Mouse (Mus musculus): ENCODE results near the gene Prr5. TPM values are rescaled to one million over a fixed set of nuclear protein-coding genes. Genes with fewer than 3 reads are reported as not detected.

The Prr5 gene
- polyA plus RNA-seq, 1 experiment from 2014 or later: 65.4 TPM

DNA sequence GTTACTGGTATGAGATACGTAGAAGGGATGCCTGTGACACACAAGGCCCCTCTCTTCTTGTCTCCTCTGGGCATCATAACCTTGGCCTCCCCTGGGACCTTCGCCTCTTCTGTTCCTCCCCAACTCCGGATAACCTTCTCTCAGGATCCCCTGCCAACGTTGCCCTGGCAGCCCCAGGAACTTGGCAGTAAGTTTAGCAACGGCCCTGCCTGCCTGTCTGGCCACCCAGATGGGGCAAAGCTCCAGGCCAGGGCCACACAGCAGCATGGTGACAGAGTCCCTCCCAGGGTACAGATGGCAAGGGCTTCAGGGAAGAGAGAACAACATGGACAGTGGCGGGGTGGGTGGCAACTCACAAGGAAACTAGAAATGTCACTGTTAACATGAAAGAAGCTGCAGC is 60.3 kb downstream of the Prr5 start:
- Histone ChIP-seq H3K9me3 (no peaks in the 10 kb centered on the region), H3K4me1 (replicated peaks) (peaks cover 20% of the 10 kb centered on the region), H3K4me3 (replicated peaks) (no peak overlapping the region), H3K27me3 (replicated peaks) (no peaks in the 10 kb centered on the region), H3K9ac (no peak overlapping the region), H3K27ac (no peak overlapping the region), H3K4me2 (replicated peaks) (no peak overlapping the region), H3K36me3 (no peaks in the 10 kb centered on the region)
- 85% methylated on average over 6 of the region's 6 CpGs for WGBS
- no peak for ATAC-seq

DNA sequence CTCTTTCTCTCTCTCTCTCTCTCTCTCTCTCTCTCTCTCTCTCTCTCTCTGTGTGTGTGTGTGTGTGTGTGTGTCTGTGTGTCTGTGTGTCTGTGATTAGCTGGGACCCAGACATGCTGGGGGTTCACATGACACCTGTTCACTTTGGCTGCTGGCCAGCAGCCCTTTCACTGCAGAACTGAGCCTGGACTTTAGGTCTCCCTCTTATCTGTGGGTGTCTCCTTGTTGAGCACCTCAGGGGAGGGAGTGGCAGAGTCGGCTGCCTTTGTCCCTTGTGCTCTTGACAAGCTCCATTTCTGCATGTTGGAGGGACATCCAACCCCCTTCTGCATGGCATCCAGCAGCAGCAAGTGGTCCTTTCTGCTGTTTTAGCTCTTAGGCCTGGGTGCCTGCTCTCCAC is 61.5 kb downstream of the Prr5 start:
- H3K27ac ChIP-seq: no peak overlapping the region
- H3K4me3 ChIP-seq (replicated peaks): no peak overlapping the region
- no peaks in the 10 kb centered on the region for H3K9me3 ChIP-seq
- no peaks in the 10 kb centered on the region for H3K36me3 ChIP-seq
- WGBS: 55% methylated on average over 1 of the region's 1 CpGs
- H3K27me3 ChIP-seq (replicated peaks): no peaks in the 10 kb centered on the region
- no peak overlapping the region for H3K9ac ChIP-seq
- H3K4me2 ChIP-seq (replicated peaks): no peak overlapping the region
- ATAC-seq: peak; percentile 89
- H3K4me1 ChIP-seq (replicated peaks): peaks cover 20% of the 10 kb centered on the region

GRCm38 (mm10) chr15:84731676-84732424 is 62.4 kb downstream of the Prr5 start:
- no peaks in the 10 kb centered on the region for H3K27me3 ChIP-seq (replicated peaks)
- no peak overlapping the region for H3K27ac ChIP-seq
- no peak overlapping the region for H3K9ac ChIP-seq
- peaks cover 20% of the 10 kb centered on the region for H3K4me1 ChIP-seq (replicated peaks)
- WGBS: 61% methylated on average over 18 of the region's 18 CpGs
- no peaks in the 10 kb centered on the region for H3K9me3 ChIP-seq
- no peak for ATAC-seq
- no peaks in the 10 kb centered on the region for H3K36me3 ChIP-seq
- H3K4me2 ChIP-seq (replicated peaks): no peak overlapping the region
- no peak overlapping the region for H3K4me3 ChIP-seq (replicated peaks)

DNA sequence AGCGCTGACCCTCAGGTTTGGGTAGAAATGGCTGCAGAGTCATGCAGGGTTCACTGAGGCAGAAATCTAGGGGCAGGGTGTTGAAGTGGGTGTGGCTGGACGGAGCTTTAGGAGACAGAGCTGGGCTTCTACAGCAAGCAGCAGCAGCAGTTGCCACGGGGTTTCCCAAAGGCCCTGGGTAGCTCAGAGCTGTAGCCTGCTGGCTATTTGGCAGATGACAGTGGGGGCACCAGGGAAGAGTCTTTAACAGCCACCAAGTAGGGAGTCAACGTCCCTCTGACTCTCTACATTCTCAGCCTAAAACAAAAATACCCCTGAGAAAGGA is 63.0 kb downstream of the Prr5 start:
- Histone ChIP-seq H3K27ac (no peak overlapping the region), H3K36me3 (no peaks in the 10 kb centered on the region), H3K9ac (no peak overlapping the region), H3K9me3 (no peaks in the 10 kb centered on the region), H3K4me3 (replicated peaks) (no peak overlapping the region), H3K27me3 (replicated peaks) (no peaks in the 10 kb centered on the region), H3K4me1 (replicated peaks) (peaks cover 15% of the 10 kb centered on the region), H3K4me2 (replicated peaks) (no peak overlapping the region)
- ATAC-seq: no peak
- 78% methylated on average over 4 of the region's 4 CpGs for WGBS

DNA sequence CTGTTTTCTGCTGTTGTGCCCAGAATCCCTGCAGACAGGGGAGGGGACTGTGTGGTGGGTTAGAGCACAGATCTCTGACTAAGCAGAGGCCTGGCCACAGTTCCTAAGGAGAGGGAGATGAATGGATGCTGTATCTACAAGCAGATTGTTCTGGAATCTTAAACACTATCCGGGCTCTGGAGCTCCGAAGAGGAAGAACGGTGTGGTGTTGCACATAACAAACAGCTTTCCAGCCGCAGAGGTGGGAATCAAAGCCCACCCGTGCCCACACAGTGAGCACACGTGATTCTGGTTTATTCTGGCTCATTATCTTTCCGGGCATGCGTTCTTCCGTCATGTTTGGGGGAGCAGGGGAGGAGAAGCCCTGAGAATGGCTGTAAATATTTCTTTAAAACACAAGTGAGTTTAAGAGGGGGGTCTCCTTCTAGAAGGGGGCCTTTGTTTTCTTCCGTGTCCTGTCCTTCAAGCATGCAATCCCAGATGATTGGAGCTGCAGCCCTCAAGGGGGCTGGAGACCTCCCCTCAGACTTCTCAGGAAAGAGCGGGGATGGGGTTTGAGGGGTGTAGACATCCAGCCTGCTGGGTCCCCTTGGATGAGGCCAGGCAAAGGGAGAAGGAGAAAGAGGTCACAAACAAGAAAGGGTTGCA is 67.0 kb downstream of the Prr5 start:
- ATAC-seq: no peak
- no peak overlapping the region for H3K4me2 ChIP-seq (replicated peaks)
- WGBS: 54% methylated on average over 11 of the region's 11 CpGs

DNA sequence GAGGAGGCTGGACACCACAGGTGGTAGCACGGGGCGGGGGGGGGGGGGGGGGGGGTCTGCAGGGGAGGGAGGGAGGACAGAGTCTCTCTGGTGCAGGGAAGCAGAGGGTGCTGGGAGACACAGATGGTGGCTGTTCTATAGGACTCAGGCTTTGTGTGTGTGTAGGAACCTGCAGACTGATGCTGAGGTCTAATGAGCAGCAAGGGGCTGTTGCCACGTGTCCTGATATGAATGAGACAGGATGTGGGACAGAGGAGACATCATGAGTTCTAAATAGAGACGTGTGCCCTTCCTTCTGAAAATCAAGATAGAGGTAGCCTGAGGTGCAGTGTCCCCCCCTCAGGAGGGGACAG is 67.5 kb downstream of the Prr5 start:
- H3K4me1 ChIP-seq (replicated peaks): 0 out of 2 replicates have a peak, but pooled peaks cover 4% of the 10 kb centered on the region
- 58% methylated on average over 2 of the region's 4 CpGs for WGBS
- no peak overlapping the region for H3K27ac ChIP-seq
- no peak overlapping the region for H3K9ac ChIP-seq
- H3K9me3 ChIP-seq: no peaks in the 10 kb centered on the region
- H3K36me3 ChIP-seq: no peaks in the 10 kb centered on the region
- no peaks in the 10 kb centered on the region for H3K27me3 ChIP-seq (replicated peaks)
- H3K4me2 ChIP-seq (replicated peaks): no peak overlapping the region
- no peak overlapping the region for H3K4me3 ChIP-seq (replicated peaks)
- ATAC-seq: no peak

More for the DNA sequence above, 67.0 kb downstream of the Prr5 start:
- H3K4me3 ChIP-seq (replicated peaks): no peak overlapping the region
- no peak overlapping the region for H3K27ac ChIP-seq
- H3K9ac ChIP-seq: no peak overlapping the region
- H3K27me3 ChIP-seq (replicated peaks): no peaks in the 10 kb centered on the region
- no peaks in the 10 kb centered on the region for H3K36me3 ChIP-seq
- 0 out of 2 replicates have a peak, but pooled peaks cover 4% of the 10 kb centered on the region for H3K4me1 ChIP-seq (replicated peaks)
- no peaks in the 10 kb centered on the region for H3K9me3 ChIP-seq

DNA sequence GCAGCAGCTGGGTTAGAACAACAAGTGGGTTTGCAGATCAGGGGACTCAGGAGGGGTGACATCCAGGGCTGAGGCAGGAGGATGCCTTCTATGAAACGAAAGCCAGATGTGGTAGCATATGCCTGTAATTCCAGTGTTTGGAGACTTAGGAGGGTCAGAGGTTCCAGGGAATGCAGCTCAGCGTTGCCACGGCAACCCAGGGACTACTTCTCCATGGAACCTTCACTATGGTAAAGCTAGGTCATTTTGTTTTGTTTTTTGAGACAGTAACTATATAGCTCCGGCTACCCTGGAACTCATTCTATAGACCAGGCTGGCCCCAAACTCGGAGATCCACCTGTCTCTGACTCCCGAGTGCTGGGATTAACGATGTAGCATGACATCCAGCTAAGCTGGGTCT is 68.8 kb downstream of the Prr5 start:
- H3K27me3 ChIP-seq (replicated peaks): no peaks in the 10 kb centered on the region
- H3K9me3 ChIP-seq: no peaks in the 10 kb centered on the region
- no peak overlapping the region for H3K4me3 ChIP-seq (replicated peaks)
- H3K9ac ChIP-seq: no peak overlapping the region
- no peak overlapping the region for H3K27ac ChIP-seq
- H3K4me1 ChIP-seq (replicated peaks): no peaks in the 10 kb centered on the region
- no peaks in the 10 kb centered on the region for H3K36me3 ChIP-seq
- WGBS: 91% methylated on average over 7 of the region's 7 CpGs
- H3K4me2 ChIP-seq (replicated peaks): no peak overlapping the region
- ATAC-seq: no peak

DNA sequence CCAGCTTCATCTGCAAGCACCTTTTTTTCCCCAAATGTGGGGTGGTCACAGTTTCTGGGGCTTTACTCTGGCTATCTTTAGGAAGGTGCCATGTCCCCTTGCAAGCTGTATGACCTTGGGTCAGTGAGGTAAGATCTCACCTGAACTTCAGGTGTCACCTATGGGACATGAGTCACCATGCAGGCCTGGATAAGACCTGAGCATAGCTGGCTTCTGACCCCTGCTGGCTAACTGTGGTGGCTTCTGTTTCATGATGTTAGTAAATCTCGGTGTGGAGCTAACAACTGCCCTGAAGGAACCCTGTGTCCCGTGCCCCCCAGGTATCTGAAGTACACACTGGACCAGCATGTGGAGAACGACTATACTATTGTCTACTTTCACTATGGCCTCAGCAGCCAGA is 72.2 kb downstream of the Prr5 start:
- H3K27ac ChIP-seq: no peak overlapping the region
- no peaks in the 10 kb centered on the region for H3K9me3 ChIP-seq
- no peak overlapping the region for H3K4me2 ChIP-seq (replicated peaks)
- H3K27me3 ChIP-seq (replicated peaks): no peaks in the 10 kb centered on the region
- no peak overlapping the region for H3K9ac ChIP-seq
- H3K36me3 ChIP-seq: no peaks in the 10 kb centered on the region
- peak; percentile 35; the same call in 1 of the 2 replicates for ATAC-seq
- H3K4me3 ChIP-seq (replicated peaks): no peak overlapping the region
- 68% methylated on average over 3 of the region's 3 CpGs for WGBS
- H3K4me1 ChIP-seq (replicated peaks): no peaks in the 10 kb centered on the region

- WGBS: 13% methylated on average over 3 of the region's 3 CpGs
- H3K4me1 ChIP-seq (replicated peaks): no peaks in the 10 kb centered on the region
- no peak overlapping the region for H3K27ac ChIP-seq
- H3K9me3 ChIP-seq: no peaks in the 10 kb centered on the region
- H3K4me2 ChIP-seq (replicated peaks): no peak overlapping the region
- H3K27me3 ChIP-seq (replicated peaks): no peaks in the 10 kb centered on the region
- no peak overlapping the region for H3K4me3 ChIP-seq (replicated peaks)
- no peak overlapping the region for H3K9ac ChIP-seq
- no peaks in the 10 kb centered on the region for H3K36me3 ChIP-seq
- no peak for ATAC-seq
Measured at GRCm38 (mm10) chr15:84743347-84743746, 73.9 kb downstream of the Prr5 start.

GRCm38 (mm10) chr15:84744308-84744707 is 74.9 kb downstream of the Prr5 start:
- no peak overlapping the region for H3K27ac ChIP-seq
- H3K36me3 ChIP-seq: no peaks in the 10 kb centered on the region
- H3K9me3 ChIP-seq: no peaks in the 10 kb centered on the region
- WGBS: 25% methylated on average over 2 of the region's 2 CpGs
- no peaks in the 10 kb centered on the region for H3K4me1 ChIP-seq (replicated peaks)
- 0 out of 2 replicates have a peak, but pooled peaks have one; percentile 20 for ATAC-seq
- no peak overlapping the region for H3K4me3 ChIP-seq (replicated peaks)
- no peaks in the 10 kb centered on the region for H3K27me3 ChIP-seq (replicated peaks)
- no peak overlapping the region for H3K4me2 ChIP-seq (replicated peaks)
- no peak overlapping the region for H3K9ac ChIP-seq

GRCm38 (mm10) chr15:84745831-84746230 is 76.4 kb downstream of the Prr5 start:
- H3K4me1 ChIP-seq (replicated peaks): no peaks in the 10 kb centered on the region
- H3K27ac ChIP-seq: no peak overlapping the region
- no peak for ATAC-seq
- H3K9ac ChIP-seq: no peak overlapping the region
- WGBS: 83% methylated on average over 4 of the region's 4 CpGs
- no peak overlapping the region for H3K4me3 ChIP-seq (replicated peaks)
- no peak overlapping the region for H3K4me2 ChIP-seq (replicated peaks)
- H3K9me3 ChIP-seq: no peaks in the 10 kb centered on the region
- H3K27me3 ChIP-seq (replicated peaks): no peaks in the 10 kb centered on the region
- no peaks in the 10 kb centered on the region for H3K36me3 ChIP-seq

Measured in intestine, embryonic 15.5 days (tissue).